Mouse (Mus musculus) CH12.LX (cell line): ENCODE results near the gene Kif28. TPM values are rescaled to one million over a fixed set of nuclear protein-coding genes. Genes with fewer than 3 reads are reported as not detected.

ENCODE experiments used
- DNase-seq: peaks from one replicate; pipeline ENCODE4 v3.0.0-alpha.2; 2013; ENCODE audit errors: extremely low read depth
- H3K27ac ChIP-seq: 2 replicates; pipeline ENCODE4 v1.5.1; 2012; ENCODE audit warnings: low read depth, mild to moderate bottlenecking, control low read depth, moderate library complexity; ENCODE audit not compliant: insufficient read depth
- H3K27me3 ChIP-seq: replicated peaks from 2 replicates; pipeline ENCODE3; 2012; ENCODE audit warnings: inconsistent platforms
- H3K36me3 ChIP-seq, 2 experiments: replicated peaks in 1 of 2; 2 replicates each; pipeline versions ENCODE3 to v1.6.1; 2012; ENCODE audit warnings: inconsistent platforms in 1 of 2, low read length in 1 of 2, mild to moderate bottlenecking in 1 of 2, mixed read lengths in 1 of 2, moderate library complexity in 1 of 2; ENCODE audit not compliant: control insufficient read depth in 1 of 2, insufficient read depth in 1 of 2
- H3K4me1 ChIP-seq, 2 experiments: 2 replicates each; pipeline ENCODE4 v1.6.1; 2012; ENCODE audit warnings: inconsistent platforms in 1 of 2, moderate library complexity in 1 of 2; ENCODE audit not compliant: insufficient read depth in 2 of 2, control insufficient read depth in 1 of 2
- H3K4me2 ChIP-seq: 2 replicates; pipeline ENCODE4 v1.6.1; 2012; ENCODE audit warnings: low read depth, mild to moderate bottlenecking, control low read depth; ENCODE audit not compliant: poor library complexity, insufficient read depth, severe bottlenecking
- H3K4me3 ChIP-seq, 3 experiments: fragments of 150-350 bp in 1 of 3; sonication (generic) in 1 of 3; replicated peaks in 1 of 3; 2 replicates each; pipeline versions ENCODE3 to v1.5.1; 2011 to 2012; ENCODE audit warnings: low read depth in 2 of 3, low read length in 2 of 3, mild to moderate bottlenecking in 2 of 3, moderate library complexity in 2 of 3, control low read depth in 1 of 3, improper control_type of control experiment in 1 of 3, inconsistent platforms in 1 of 3, mixed read lengths in 1 of 3; ENCODE audit not compliant: poor library complexity in 1 of 3
- H3K79me2 ChIP-seq: replicated peaks from 2 replicates; pipeline ENCODE4 v1.6.1; 2012; ENCODE audit warnings: mild to moderate bottlenecking, moderate library complexity; ENCODE audit not compliant: control insufficient read depth, poor library complexity, insufficient read depth, severe bottlenecking; ENCODE audit errors: extremely low read depth
- H3K9ac ChIP-seq: 2 replicates; pipeline ENCODE4 v1.6.1; 2012; ENCODE audit warnings: low read depth, mild to moderate bottlenecking, control low read depth, moderate library complexity; ENCODE audit not compliant: insufficient read depth
- H3K9me3 ChIP-seq: replicated peaks from 2 replicates; pipeline ENCODE3; 2012; ENCODE audit warnings: low read length, inconsistent platforms, mixed read lengths
- CHD1 ChIP-seq: IDR thresholded peaks from 2 replicates; pipeline ENCODE4 v1.6.1; 2012; ENCODE audit warnings: low read depth, low read length, improper control_type of control experiment, inconsistent platforms
- CHD2 ChIP-seq: IDR thresholded peaks from 2 replicates; pipeline ENCODE4 v1.6.1; 2011; ENCODE audit warnings: low read length, improper control_type of control experiment
- E2F4 ChIP-seq: IDR thresholded peaks from 2 replicates; pipeline ENCODE4 v1.6.1; 2011; ENCODE audit warnings: low read depth, low read length, improper control_type of control experiment; ENCODE audit not compliant: insufficient replicate concordance
- HCFC1 ChIP-seq: IDR thresholded peaks from 2 replicates; pipeline ENCODE4 v1.6.1; 2012; ENCODE audit warnings: low read depth, mild to moderate bottlenecking, inconsistent platforms, low read length, improper control_type of control experiment
- IRF4 ChIP-seq: IDR thresholded peaks from 2 replicates; pipeline ENCODE4 v1.6.1; 2014; ENCODE audit warnings: low read depth, mild to moderate bottlenecking, inconsistent platforms, low read length, improper control_type of control experiment
- JUND ChIP-seq: conservative IDR thresholded peaks from 2 replicates; pipeline ENCODE4 v1.6.1; 2011; ENCODE audit warnings: low read depth, low read length, improper control_type of control experiment
- KAT2A ChIP-seq: IDR thresholded peaks from 2 replicates; pipeline ENCODE4 v1.6.1; 2012; ENCODE audit warnings: low read length, improper control_type of control experiment, inconsistent platforms; ENCODE audit not compliant: insufficient replicate concordance
- MYC ChIP-seq: IDR thresholded peaks from 2 replicates; pipeline ENCODE4 v1.6.1; 2011; ENCODE audit warnings: low read depth, mild to moderate bottlenecking, improper control_type of control experiment, low read length
- NRF1 ChIP-seq: IDR thresholded peaks from 2 replicates; pipeline ENCODE4 v1.6.1; 2014; ENCODE audit warnings: low read depth, mild to moderate bottlenecking, inconsistent platforms, low read length, improper control_type of control experiment, moderate library complexity
- PAX5 ChIP-seq: IDR thresholded peaks from 2 replicates; pipeline ENCODE4 v1.6.1; 2012; ENCODE audit warnings: low read length, inconsistent platforms, mixed read lengths
- RCOR1 ChIP-seq: conservative IDR thresholded peaks from 2 replicates; pipeline ENCODE4 v1.6.1; 2012; ENCODE audit warnings: low read depth, mild to moderate bottlenecking, inconsistent platforms, low read length, improper control_type of control experiment
- SIN3A ChIP-seq: IDR thresholded peaks from 2 replicates; pipeline ENCODE4 v1.6.1; 2012; ENCODE audit warnings: low read length, improper control_type of control experiment, inconsistent platforms
- TBP ChIP-seq: conservative IDR thresholded peaks from 2 replicates; pipeline ENCODE4 v1.6.1; 2011; ENCODE audit warnings: low read depth, low read length, improper control_type of control experiment
- TCF12 ChIP-seq: IDR thresholded peaks from 2 replicates; pipeline ENCODE4 v1.6.1; 2014; ENCODE audit warnings: low read depth, mild to moderate bottlenecking, inconsistent platforms, low read length, improper control_type of control experiment
- ZC3H11A ChIP-seq: IDR thresholded peaks from 2 replicates; pipeline ENCODE4 v1.6.1; 2012; ENCODE audit warnings: low read depth, mild to moderate bottlenecking, inconsistent platforms, low read length, improper control_type of control experiment
- ZMIZ1 ChIP-seq: IDR thresholded peaks from 2 replicates; pipeline ENCODE4 v1.6.1; 2012; ENCODE audit warnings: low read depth, mild to moderate bottlenecking, inconsistent platforms, low read length, improper control_type of control experiment
- dilution Hi-C: fragments of 300-500 bp; cut with MboI; formaldehyde crosslinking; loops from 2 replicates; pipeline ENCODE4 v1.14.3; 2020; ENCODE audit warnings: low sequenced_read_pairs; ENCODE audit not compliant: extremely low pct_unique_long_range_greater_than_20kb, extremely low pct_ligation_motif_present
- in situ Hi-C: fragments of 300-500 bp; cut with MboI; formaldehyde crosslinking; loops from 3 replicates; pipeline ENCODE4 v1.14.3; 2019; ENCODE audit warnings: low sequenced_read_pairs, low pct_ligation_motif_present, low pct_unique_long_range_greater_than_20kb, mixed read lengths
- polyA plus RNA-seq: library from polyadenylated mRNA; unstranded; fragments of >175 nt; gene quantifications from 2 replicates; pipeline ENCODE4 v1.2.1, GENCODE M21; 2012; ENCODE audit warnings: low read depth; ENCODE audit not compliant: insufficient read length
- total RNA-seq, 2 experiments: library from RNA; depleted of rRNA; stranded (reverse); fragments of 300-350 nt in 1 of 2; fragments of >200 nt in 1 of 2; gene quantifications; 2 replicates each; pipeline ENCODE4 v1.2.3; 2012 to 2014

Gene Kif28
- total and polyA plus RNA-seq, 3 experiments = 0.07 TPM; not detected in 2

GRCm38 (mm10) chr1:179687966-179688365, 57.1 kb downstream of the Kif28 start:
- in situ Hi-C loops = loop anchor here (10.0 kb wide), 1 partner anchor 47 kb away; no protein-coding TSS in a partner anchor
- TF ChIP-seq E2F4 (no peak), MYC (no peak), RCOR1 (no peak), CHD1 (no peak), JUND (no peak), PAX5 (no peak), SIN3A (no peak)
- TF ChIP-seq, all 38 proteins: peak for 0
- Histone ChIP-seq H3K4me3 (no peak overlapping the region), H3K36me3 (peaks cover 7 to 8% of the 10 kb centered on the region in 2 experiments), H3K4me2 (no peak overlapping the region), H3K27me3 (no peaks in the 10 kb centered on the region), H3K9ac (no peak overlapping the region), H3K4me1 (no peaks in the 10 kb centered on the region), H3K79me2 (no peaks in the 10 kb centered on the region), H3K27ac (no peak overlapping the region), H3K9me3 (no peaks in the 10 kb centered on the region)
- dilution Hi-C loops = no loop called here
- DNase-seq = no peak

DNA sequence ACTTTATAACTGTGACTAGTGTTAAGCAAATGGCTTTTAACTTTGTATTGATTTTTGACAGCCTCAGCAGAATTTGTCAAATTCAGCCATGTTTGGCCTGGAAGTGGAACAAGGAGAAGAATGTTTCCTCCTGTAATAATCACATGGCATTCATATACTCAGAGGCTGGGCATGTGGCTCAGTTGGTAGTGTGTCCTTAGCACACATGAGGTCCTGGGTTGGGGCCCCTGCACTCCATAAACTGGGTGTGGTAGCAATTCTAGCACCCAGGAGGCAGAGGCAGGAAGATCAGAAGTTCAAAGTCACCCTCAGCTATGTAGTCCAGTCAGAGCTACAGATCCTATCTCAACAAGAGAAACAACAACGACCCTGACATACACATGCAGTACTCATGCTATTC, 57.8 kb downstream of the Kif28 start:
- TF ChIP-seq RCOR1 = no peak
- no peak for TF ChIP-seq CHD2
- TF ChIP-seq TCF12 = no peak
- no peak for TF ChIP-seq KAT2A
- TF ChIP-seq TBP = no peak
- TF ChIP-seq HCFC1 = no peak
- no peak for TF ChIP-seq ZC3H11A
- TF ChIP-seq IRF4 = no peak
- no peak for TF ChIP-seq ZMIZ1
- no peak for TF ChIP-seq NRF1

More for the DNA sequence above, 57.8 kb downstream of the Kif28 start:
- H3K79me2 ChIP-seq = no peaks in the 10 kb centered on the region
- DNase-seq = no peak
- H3K27ac ChIP-seq = no peak overlapping the region
- H3K4me3 ChIP-seq = no peak overlapping the region
- peaks cover 8 to 9% of the 10 kb centered on the region in 2 experiments for H3K36me3 ChIP-seq
- dilution Hi-C loops = no loop called here
- in situ Hi-C loops = loop anchor here (10.0 kb wide), 1 partner anchor 47 kb away; no protein-coding TSS in a partner anchor
- H3K4me1 ChIP-seq = no peaks in the 10 kb centered on the region
- H3K9ac ChIP-seq = no peak overlapping the region
- H3K9me3 ChIP-seq = no peaks in the 10 kb centered on the region
- H3K27me3 ChIP-seq = no peaks in the 10 kb centered on the region
- no peak overlapping the region for H3K4me2 ChIP-seq
